Mouse (Mus musculus) intestine, embryonic 14.5 days (tissue): ENCODE data around the gene Kcng4. TPM values are rescaled to one million over a fixed set of nuclear protein-coding genes. Genes with fewer than 3 reads are reported as not detected.

Experiments used
- polyA plus RNA-seq: library from polyadenylated mRNA; unstranded; fragments of >200 nt; fragmentation: Nextera tagmentation; extraction: Ambion mirVana; gene quantifications from 2 replicates; pipeline ENCODE4 v1.2.1, GENCODE M21; 2014

Gene Kcng4
- polyA plus RNA-seq, 1 experiment from 2014 or later, result 0.11 TPM

Other genes starting within 250 kb of the Kcng4 start
- 16.8 and 17.9 TPM in 2 replicates for gene Mlycd, start 240.8 kb downstream of the Kcng4 start, polyA plus RNA-seq
- 1.5 and 2.0 TPM in 2 replicates for gene Osgin1, start 201.6 kb downstream of the Kcng4 start, polyA plus RNA-seq
- gene Necab2, start 189.0 kb downstream of the Kcng4 start, polyA plus RNA-seq, result 2.4 and 3.7 TPM in 2 replicates
- gene Slc38a8, start 134.0 kb downstream of the Kcng4 start, polyA plus RNA-seq, result 0.08 TPM in 1 of 2 replicates, not detected in the other
- gene Mbtps1, start 76.9 kb downstream of the Kcng4 start, polyA plus RNA-seq, result 107 and 121 TPM in 2 replicates
- gene Hsdl1, start 60.5 kb downstream of the Kcng4 start, polyA plus RNA-seq, result 36.6 and 38.0 TPM in 2 replicates
- 0.37 and 0.89 TPM in 2 replicates for gene Dnaaf1, start 60.4 kb downstream of the Kcng4 start, polyA plus RNA-seq
- gene Taf1c, start 30.5 kb downstream of the Kcng4 start, polyA plus RNA-seq, result 12.6 and 13.0 TPM in 2 replicates
- 0.09 TPM in 1 of 2 replicates, not detected in the other for gene Adad2, start 22.9 kb downstream of the Kcng4 start, polyA plus RNA-seq
- 4.1 and 4.6 TPM in 2 replicates for gene Wfdc1, start 30.7 kb upstream of the Kcng4 start, polyA plus RNA-seq
- 3.1 and 3.6 TPM in 2 replicates for gene Atp2c2, start 64.3 kb upstream of the Kcng4 start, polyA plus RNA-seq
- 11.1 and 15.0 TPM in 2 replicates for gene Tldc1, start 142.7 kb upstream of the Kcng4 start, polyA plus RNA-seq
- gene Cotl1, start 204.9 kb upstream of the Kcng4 start, polyA plus RNA-seq, result 410 and 468 TPM in 2 replicates
- 12.9 and 14.0 TPM in 2 replicates for gene Klhl36, start 226.6 kb upstream of the Kcng4 start, polyA plus RNA-seq